Comparison of ENCODE assay signal across 10 mouse cellular contexts in the genomic region with DNA sequence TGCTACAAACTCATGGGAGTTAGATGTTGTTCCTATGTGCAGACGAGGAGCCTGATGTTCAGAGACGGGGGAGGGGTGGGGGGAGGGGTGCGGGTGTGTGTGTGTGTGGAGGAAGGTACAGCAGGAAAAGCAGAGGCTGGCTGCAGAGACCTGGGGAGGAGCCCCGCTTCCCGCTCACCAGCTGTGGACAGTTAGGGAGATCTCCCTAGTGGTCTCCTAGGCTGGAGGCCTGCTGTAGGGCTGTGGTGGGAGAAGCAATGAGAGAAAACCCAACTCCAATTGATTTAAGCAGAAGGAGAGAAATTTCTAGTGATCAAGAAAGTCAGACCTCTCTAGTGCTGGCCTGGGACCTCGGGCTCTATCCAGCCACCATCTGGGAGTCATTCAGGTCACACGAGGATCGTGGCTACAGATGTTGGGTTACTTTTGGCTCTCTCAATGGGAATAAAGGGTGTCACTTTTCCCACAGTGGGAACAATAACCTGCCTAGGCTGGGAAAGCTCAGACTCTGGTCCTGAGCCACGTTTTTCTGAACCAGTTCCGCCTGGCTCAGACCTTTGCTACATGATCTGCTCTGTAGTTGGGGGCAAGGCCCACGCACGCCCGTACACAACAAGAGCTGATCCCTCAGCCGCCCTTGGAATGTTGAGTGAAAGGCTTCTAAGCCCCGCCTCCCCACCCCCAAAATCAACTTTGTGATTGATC. TPM values are rescaled to one million over a fixed set of nuclear protein-coding genes. Genes with fewer than 3 reads are reported as not detected.
A peak's percentile ranks its signal among the peaks of the same experiment; 100 is the strongest.
DNase-seq lines count a peak whose midpoint lies in the region; ATAC-seq and TF ChIP-seq lines count a peak whose summit lies in the region.
"Had no signal": no experiment of that assay in that cellular context is flagged by ENCODE, and none has a peak within 500 bp of the region (broad histone marks: within the 10 kb centered on the region; RNA-seq: fewer than 3 reads in every experiment).

No protein-coding gene starts in this region.

- no peak for TF ChIP-seq CTCF in intestine, postnatal 0 days (IDR thresholded peaks at IDR 0.05; ENCODE audit: low read depth)
- TF ChIP-seq CTCF in liver, embryonic 14.5 days (IDR thresholded peaks at IDR 0.05; ENCODE audit: low read depth): no peak

- peaks cover 19% of the 10 kb centered on the region; the same call in 1 of the 2 replicates for H3K4me1 ChIP-seq in intestine, embryonic 14.5 days (replicated peaks; ENCODE audit: control insufficient read depth, insufficient read depth, low read length)
- H3K4me1 ChIP-seq in intestine, postnatal 0 days (replicated peaks; ENCODE audit: control insufficient read depth, insufficient read depth, low read length): no peaks in the 10 kb centered on the region
- peaks cover 21% of the 10 kb centered on the region for H3K4me1 ChIP-seq in heart, embryonic 15.5 days (replicated peaks)
- H3K4me1 ChIP-seq in liver, embryonic 14.5 days (replicated peaks; ENCODE audit: control insufficient read depth in 2 of 2, insufficient read depth in 2 of 2, low read length in 1 of 2): peaks cover 0 to 6% of the 10 kb centered on the region in 2 experiments; a peak in 2 of 4 replicates

- no peaks in the 10 kb centered on the region for H3K9me3 ChIP-seq in intestine, embryonic 14.5 days (ENCODE audit: control insufficient read depth, low read length)
- H3K9me3 ChIP-seq in intestine, postnatal 0 days (ENCODE audit: control insufficient read depth): no peaks in the 10 kb centered on the region
- no peaks in the 10 kb centered on the region for H3K9me3 ChIP-seq in heart, embryonic 15.5 days (replicated peaks)
- no peaks in the 10 kb centered on the region for H3K9me3 ChIP-seq in liver, embryonic 14.5 days (ENCODE audit: control insufficient read depth, low read length)
- H3K9me3 ChIP-seq: megakaryocyte, embryonic 14.5 days had no signal

- 41% methylated on average over 15 of the region's 15 CpGs for WGBS in intestine, embryonic 14.5 days
- WGBS in intestine, postnatal 0 days: 54% methylated on average over 15 of the region's 15 CpGs
- 46% methylated on average over 15 of the region's 15 CpGs for WGBS in heart, embryonic 15.5 days
- WGBS in liver, embryonic 14.5 days (ENCODE audit: insufficient replicate concordance): 38% methylated on average over 15 of the region's 15 CpGs

- no peak overlapping the region for H3K9ac ChIP-seq in intestine, embryonic 14.5 days (ENCODE audit: low read length)
- H3K9ac ChIP-seq in intestine, postnatal 0 days (ENCODE audit: low read depth, low read length): no peak overlapping the region
- H3K9ac ChIP-seq in heart, embryonic 15.5 days: no peak overlapping the region
- no peak overlapping the region for H3K9ac ChIP-seq in liver, embryonic 14.5 days (replicated peaks)

- no peak for DNase-seq in intestine, embryonic 14.5 days (ENCODE audit: low spot score)
- peak; percentile 52 for DNase-seq in embryo, embryonic 11 days
- DNase-seq in liver, embryonic 14.5 days (ENCODE audit: low read depth in 3 of 3, low spot score in 3 of 3): no peak
- DNase-seq in layer of hippocampus, postnatal 10 days (ENCODE audit: low spot score in 2 of 2): no peak
- DNase-seq in layer of hippocampus, adult 11-12 months (ENCODE audit: low spot score): no peak
- DNase-seq: right cerebral cortex, postnatal 25 days had no signal

- no peak for TF ChIP-seq EP300 in liver, embryonic 14.5 days (IDR thresholded peaks at IDR 0.05; ENCODE audit: low read depth)

- H3K4me3 ChIP-seq in intestine, embryonic 14.5 days (ENCODE audit: low read depth, low read length): no peak overlapping the region
- H3K4me3 ChIP-seq in intestine, postnatal 0 days (ENCODE audit: low read depth, low read length): no peak overlapping the region
- no peak overlapping the region for H3K4me3 ChIP-seq in heart, embryonic 15.5 days
- H3K4me3 ChIP-seq in liver, embryonic 14.5 days (ENCODE audit: insufficient read depth in 1 of 2, low read depth in 2 of 2, low read length in 2 of 2): no peak overlapping the region
- H3K4me3 ChIP-seq: megakaryocyte, embryonic 14.5 days had no signal

- no peaks in the 10 kb centered on the region for H3K36me3 ChIP-seq in intestine, embryonic 14.5 days (ENCODE audit: control insufficient read depth, insufficient read depth, low read length)
- no peaks in the 10 kb centered on the region for H3K36me3 ChIP-seq in intestine, postnatal 0 days (ENCODE audit: control insufficient read depth, insufficient read depth)
- no peaks in the 10 kb centered on the region for H3K36me3 ChIP-seq in heart, embryonic 15.5 days
- H3K36me3 ChIP-seq in liver, embryonic 14.5 days (replicated peaks; ENCODE audit: control insufficient read depth, insufficient read depth, low read depth): no peaks in the 10 kb centered on the region

- no peaks in the 10 kb centered on the region for H3K27me3 ChIP-seq in intestine, embryonic 14.5 days (replicated peaks; ENCODE audit: control insufficient read depth, insufficient read depth, low read length)
- no peaks in the 10 kb centered on the region for H3K27me3 ChIP-seq in intestine, postnatal 0 days (replicated peaks; ENCODE audit: control insufficient read depth, insufficient read depth, low read length)
- H3K27me3 ChIP-seq in heart, embryonic 15.5 days: no peaks in the 10 kb centered on the region
- no peaks in the 10 kb centered on the region for H3K27me3 ChIP-seq in liver, embryonic 14.5 days (ENCODE audit: control insufficient read depth, insufficient read depth, low read length)

- H3K4me2 ChIP-seq in intestine, embryonic 14.5 days (ENCODE audit: low read length): no peak overlapping the region
- no peak overlapping the region for H3K4me2 ChIP-seq in intestine, postnatal 0 days (replicated peaks; ENCODE audit: low read depth)
- H3K4me2 ChIP-seq in heart, embryonic 15.5 days: no peak overlapping the region
- no peak overlapping the region for H3K4me2 ChIP-seq in liver, embryonic 14.5 days (ENCODE audit: low read depth)

- no peak; the same call in 1 of the 2 replicates for ATAC-seq in intestine, embryonic 14.5 days (replicated peaks; ENCODE audit: low FRiP score, low TSS enrichment, low read depth)
- ATAC-seq in intestine, postnatal 0 days: no peak
- ATAC-seq in heart, embryonic 15.5 days (replicated peaks; ENCODE audit: insufficient number of reproducible peaks, insufficient read depth, low FRiP score, low read depth): no peak; the same call in 1 of the 2 replicates
- ATAC-seq in liver, embryonic 14.5 days (ENCODE audit: insufficient read depth): peak; percentile 53; the same call in 1 of the 2 replicates
- no peak for ATAC-seq in cerebellum, adult (ENCODE audit: insufficient number of reproducible peaks, low FRiP score, low TSS enrichment)

- 0 out of 2 replicates have a peak overlapping the region, but pooled peaks have one; percentile 27 for H3K27ac ChIP-seq in intestine, embryonic 14.5 days (ENCODE audit: low read depth)
- H3K27ac ChIP-seq in intestine, postnatal 0 days (ENCODE audit: low read depth, low read length): no peak overlapping the region
- H3K27ac ChIP-seq in heart, embryonic 15.5 days: peak overlapping the region; percentile 13
- H3K27ac ChIP-seq in liver, embryonic 14.5 days: no peak overlapping the region

RNA-seq across cellular contexts. Expression of gene Plg, which starts 36.8 kb away (rescaled TPM):
- 0.82 and 0.88 TPM in 2 replicates for polyA plus RNA-seq in intestine, embryonic 14.5 days (2014; fragmentation: Nextera tagmentation; extraction: Ambion mirVana)
- 0.10 and 0.13 TPM in 2 replicates for polyA plus RNA-seq in intestine, postnatal 0 days (2015; fragmentation: Nextera tagmentation; extraction: Ambion mirVana)
- polyA plus RNA-seq in heart, embryonic 15.5 days (2015; fragmentation: Nextera tagmentation; extraction: Ambion mirVana): 0.16 and 2.0 TPM in 2 replicates
- 164 and 200 TPM in 2 replicates for polyA plus RNA-seq in liver, embryonic 14.5 days (2012; rRNA removed)
- polyA plus RNA-seq in liver, embryonic 14.5 days (2014; fragmentation: Nextera tagmentation; extraction: Ambion mirVana): 202 and 224 TPM in 2 replicates
- total RNA-seq in layer of hippocampus, postnatal 10 days (2021): not detected

Comparison
In these comparisons a context has a peak if more than half of its experiments do, and no peak if none do; other contexts are left out.
1. H3K27ac ChIP-seq: peak in intestine, embryonic 14.5 days (single experiment) and heart, embryonic 15.5 days (single experiment); none in intestine, postnatal 0 days (single experiment) and liver, embryonic 14.5 days (single experiment).
2. RNA of gene Plg, which starts 36.8 kb away (polyA plus RNA-seq): 164 to 224 TPM in liver, embryonic 14.5 days; 0.82 to 0.88 TPM in intestine, embryonic 14.5 days, 0.16 to 2.0 TPM in heart, embryonic 15.5 days and 0.10 to 0.13 TPM in intestine, postnatal 0 days; every median in the first group is over 10 times any median in the second.